Comparison of ENCODE assay signal across 8 mouse cellular contexts in genomic region chr3:37586731-37587578, GRCm38 (mm10). TPM values are rescaled to one million over a fixed set of nuclear protein-coding genes. Genes with fewer than 3 reads are reported as not detected.
A peak's percentile ranks its signal among the peaks of the same experiment; 100 is the strongest.
DNase-seq lines count a peak whose midpoint lies in the region; ATAC-seq lines count a peak whose summit lies in the region.

No protein-coding gene starts in this region.

- peak overlapping the region; percentile 54 for H3K4me2 ChIP-seq in heart, embryonic 15.5 days
- peak overlapping the region; percentile 47 for H3K4me2 ChIP-seq in limb, embryonic 12.5 days

- ATAC-seq in heart, embryonic 15.5 days (replicated peaks; ENCODE audit: insufficient number of reproducible peaks, insufficient read depth, low FRiP score, low read depth) = no peak
- ATAC-seq in limb, embryonic 12.5 days (ENCODE audit: insufficient number of reproducible peaks, insufficient read depth, low FRiP score, low TSS enrichment, low read depth) = no peak
- ATAC-seq in granulocyte monocyte progenitor cell, adult 5-6 weeks (replicated peaks; ENCODE audit: poor library complexity, severe bottlenecking) = no peak

- WGBS in heart, embryonic 15.5 days = 39% methylated on average over 16 of the region's 16 CpGs
- WGBS in limb, embryonic 12.5 days = 24% methylated on average over 16 of the region's 16 CpGs

- peaks cover 14% of the 10 kb centered on the region; the same call in 1 of the 2 replicates for H3K4me1 ChIP-seq in heart, embryonic 15.5 days (replicated peaks)
- H3K4me1 ChIP-seq in limb, embryonic 12.5 days (replicated peaks) = peaks cover 18% of the 10 kb centered on the region

- no peaks in the 10 kb centered on the region for H3K9me3 ChIP-seq in heart, embryonic 15.5 days (replicated peaks)
- no peaks in the 10 kb centered on the region for H3K9me3 ChIP-seq in limb, embryonic 12.5 days

- no peaks in the 10 kb centered on the region for H3K27me3 ChIP-seq in heart, embryonic 15.5 days
- no peaks in the 10 kb centered on the region for H3K27me3 ChIP-seq in limb, embryonic 12.5 days

- intact Hi-C loops in heart, postnatal 25 days (cut with DNase I) = loop anchor here (5.0 kb wide), 1 partner anchor 170 kb away; no protein-coding TSS in a partner anchor
- intact Hi-C loops in left cerebral cortex, postnatal 36 days (cut with DNase I) = no loop called here

- H3K36me3 ChIP-seq in heart, embryonic 15.5 days = no peaks in the 10 kb centered on the region
- H3K36me3 ChIP-seq in limb, embryonic 12.5 days = no peaks in the 10 kb centered on the region

- DNase-seq in heart, adult 11 months = peak; percentile 89
- DNase-seq in heart, postnatal 25 days (ENCODE audit: low spot score) = no peak
- DNase-seq in retina, embryonic 14.5 days (ENCODE audit: low spot score) = peak; percentile 27
- no peak for DNase-seq in left cerebral cortex, postnatal 36 days (ENCODE audit: low spot score in 2 of 2)
- no peak for DNase-seq in cerebellum, adult 8-10 months

- H3K4me3 ChIP-seq in heart, embryonic 15.5 days = peak overlapping the region; percentile 27
- 0 out of 2 replicates have a peak overlapping the region, but pooled peaks have one; percentile 3 for H3K4me3 ChIP-seq in limb, embryonic 12.5 days (replicated peaks)

- H3K27ac ChIP-seq in heart, embryonic 15.5 days = peak overlapping the region; percentile 84
- H3K27ac ChIP-seq in limb, embryonic 12.5 days = peak overlapping the region; percentile 64; the same call in 1 of the 2 replicates

- H3K9ac ChIP-seq in heart, embryonic 15.5 days = no peak overlapping the region; the same call in 1 of the 2 replicates
- H3K9ac ChIP-seq in limb, embryonic 12.5 days (replicated peaks) = peak overlapping the region; percentile 42; the same call in 1 of the 2 replicates

RNA-seq across cellular contexts. Expression of gene Spry1, which starts 52.8 kb away (rescaled TPM):
- 10 to 100 TPM; 22.6 to 22.8 TPM for total RNA-seq in heart, postnatal 25 days (2021)
- polyA plus RNA-seq in heart, embryonic 15.5 days (2015; fragmentation: Nextera tagmentation; extraction: Ambion mirVana) = 7.2 and 9.1 TPM in 2 replicates
- 19.3 and 19.9 TPM in 2 replicates for polyA plus RNA-seq in limb, embryonic 12.5 days (2016; fragmentation: Nextera tagmentation; extraction: Ambion mirVana)
- total RNA-seq in granulocyte monocyte progenitor cell, adult 5-6 weeks (2014; fragmentation: Nextera tagmentation) = 2.1 and 3.7 TPM in 2 replicates
- total RNA-seq in granulocyte monocyte progenitor cell, adult 5-6 weeks (2017) = 2.6 and 3.1 TPM in 2 replicates
- 1 to 10 TPM; 9.5 to 9.6 TPM for total RNA-seq in left cerebral cortex, postnatal 36 days (2021)

Comparison
In these comparisons a context has a peak if more than half of its experiments do, and no peak if none do; other contexts are left out.
1. DNase-seq: peak in heart, adult 11 months (single experiment) and retina, embryonic 14.5 days (single experiment); none in heart, postnatal 25 days (single experiment), left cerebral cortex, postnatal 36 days (0 of 2) and cerebellum, adult 8-10 months (single experiment).